Mouse (Mus musculus) C2C12 (cell line): ENCODE data around the gene Tmcc3.

Source experiments
- CTCF ChIP-seq: IDR thresholded peaks from one replicate; pipeline ENCODE4 v1.5.1; 2011; ENCODE audit not compliant: control insufficient read depth, insufficient read depth, insufficient read length
- FOSL1 ChIP-seq: IDR thresholded peaks from one replicate; pipeline ENCODE4 v1.8.0; 2011; ENCODE audit warnings: mild to moderate bottlenecking, low read length; ENCODE audit not compliant: poor library complexity, insufficient read depth, severe bottlenecking
- USF1 ChIP-seq: IDR thresholded peaks from one replicate; pipeline ENCODE4 v1.6.1; 2011; ENCODE audit warnings: low read depth, mild to moderate bottlenecking, control low read depth, moderate library complexity

- TF ChIP-seq CTCF = peak; percentile 79
- no peak for TF ChIP-seq USF1
- TF ChIP-seq FOSL1 = no peak
Measured at GRCm38 (mm10) chr10:94623617-94624016, 311.9 kb downstream of the Tmcc3 start.
